Mouse (Mus musculus) T-cell, adult 2 months (primary cell): ENCODE measurements around the gene Vmn1r8.
"Not testable (repeated sequence)": the region's sequence is repeated elsewhere in the genome, so short reads cannot be mapped to it uniquely, and the experiment has no call there.

ENCODE experiments used
- DNase-seq: peaks from one replicate; pipeline ENCODE4 v3.0.0; 2022; ENCODE audit warnings: low spot score

Vmn1r8 gene

GRCm38 (mm10) chr6:57031984-57032383 is at the start of gene Vmn1r8:
Vmn1r8 (plus strand) TSS chr6:57032284.
- no peak for DNase-seq

- no peak for DNase-seq
These were observed 35.1 kb upstream of the Vmn1r8 start, which contains the start of gene Vmn1r6 for GRCm38 (mm10) chr6:56996943-56997342. Vmn1r6 (plus strand) TSS chr6:56997243.

DNA sequence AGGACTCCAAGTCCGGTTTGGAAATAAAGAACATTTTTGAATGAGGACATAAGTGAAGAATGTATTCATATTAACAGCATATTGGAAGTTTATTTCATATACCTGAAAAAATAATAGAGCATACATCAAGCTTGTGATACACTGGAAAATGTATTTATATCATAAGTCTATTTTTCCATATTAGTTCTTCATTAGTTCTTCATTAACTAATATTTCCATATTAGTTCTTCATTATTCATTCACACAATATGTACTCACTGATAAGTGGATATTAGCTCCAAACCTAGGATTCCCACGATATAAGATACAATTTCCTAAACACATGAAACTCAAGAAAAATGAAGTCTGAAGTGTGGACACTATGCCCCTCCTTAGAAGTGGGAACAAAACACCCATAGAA is 6.9 kb upstream of the Vmn1r8 start, which contains the start of gene Vmn1r7:
Gene Vmn1r7, minus strand, starts transcription at position 101 of the 400 bp plus-strand sequence.
- not testable (repeated sequence) for DNase-seq

DNA sequence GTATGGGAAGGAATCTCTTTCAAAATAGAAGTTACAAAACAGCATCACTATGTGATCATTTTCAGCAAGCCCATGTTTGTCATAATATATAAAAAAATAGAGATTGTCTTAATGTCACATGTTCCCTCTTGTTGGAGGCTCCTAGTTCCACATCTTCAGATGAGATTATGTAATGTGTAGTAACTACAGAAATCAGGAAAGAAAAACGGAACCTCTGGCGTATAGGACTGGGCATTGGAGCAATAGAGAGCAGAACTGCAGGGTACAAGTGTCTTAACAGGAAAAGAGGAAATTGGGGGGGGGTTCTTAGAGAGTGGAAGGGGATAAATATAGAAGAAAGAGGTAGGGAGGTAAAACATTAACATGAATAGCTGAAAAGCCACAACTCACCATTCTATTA is 2.6 kb downstream of the Vmn1r8 start:
- no peak for DNase-seq

GRCm38 (mm10) chr6:57063730-57064129 is 31.6 kb downstream of the Vmn1r8 start:
- no peak for DNase-seq

DNA sequence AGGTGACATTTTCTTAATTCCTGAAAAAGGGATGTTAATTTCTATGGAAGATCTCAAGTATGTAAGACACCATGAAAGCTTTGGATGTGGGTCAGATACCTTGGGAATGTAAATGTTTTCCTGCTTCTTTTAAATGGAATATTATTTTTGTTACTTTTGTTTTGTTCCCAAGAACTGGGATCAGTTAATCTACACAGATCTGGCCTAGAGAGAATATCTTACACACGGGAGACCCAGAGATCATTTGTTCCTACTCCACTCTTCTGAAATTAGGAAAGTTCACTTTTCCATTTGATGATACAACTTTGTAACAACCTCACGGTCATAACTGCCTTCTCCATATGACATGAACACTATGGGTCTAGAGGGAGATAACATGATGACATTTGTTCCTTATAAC is 34.4 kb downstream of the Vmn1r8 start, which contains the start of gene Vmn1r9:
Gene Vmn1r9, plus strand, starts transcription at position 301 of the 400 bp plus-strand sequence.
- DNase-seq = no peak
